Mouse (Mus musculus): ENCODE data around the gene Scmh1.

Gene Scmh1

GRCm38 (mm10) chr4:120556592-120556991 is 151.5 kb downstream of the Scmh1 start:
- DNase-seq (ENCODE audit: low read depth, low spot score) = no peak
- Histone ChIP-seq H3K36me3 (ENCODE audit: control insufficient read depth, insufficient read depth, low read length, poor library complexity, severe bottlenecking) (peaks cover 12% of the 10 kb centered on the region), H3K27me3 (ENCODE audit: control insufficient read depth, insufficient read depth, low read length, poor library complexity, severe bottlenecking) (no peaks in the 10 kb centered on the region)

GRCm38 (mm10) chr4:120565726-120566125 is 160.6 kb downstream of the Scmh1 start:
- DNase-seq (ENCODE audit: low read depth, low spot score) = no peak
- H3K27me3 ChIP-seq (ENCODE audit: control insufficient read depth, insufficient read depth, low read length, poor library complexity, severe bottlenecking) = no peaks in the 10 kb centered on the region
- no peaks in the 10 kb centered on the region; the same call in 1 of the 2 replicates for H3K36me3 ChIP-seq (ENCODE audit: control insufficient read depth, insufficient read depth, low read length, poor library complexity, severe bottlenecking)

DNA sequence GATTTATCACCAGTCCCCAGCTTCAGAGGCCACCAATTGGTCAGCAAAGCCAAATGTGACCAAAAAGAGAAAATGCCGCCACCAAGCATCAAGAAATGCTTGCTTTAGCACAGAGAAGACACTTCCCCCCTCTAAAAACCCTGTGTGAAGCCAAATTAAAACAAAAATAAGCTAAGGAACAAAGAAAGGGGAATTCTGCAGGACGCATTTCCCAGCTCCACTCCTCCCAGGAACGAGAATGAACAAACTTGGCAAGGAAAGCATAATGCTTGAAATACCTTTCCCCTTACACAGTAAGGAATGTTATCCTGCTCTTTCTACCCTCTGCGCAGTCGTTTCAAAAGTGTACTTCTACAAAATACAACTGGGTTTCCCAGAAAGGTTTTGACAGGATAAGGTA is 162.9 kb downstream of the Scmh1 start:
- H3K36me3 ChIP-seq (ENCODE audit: control insufficient read depth, insufficient read depth, low read length, poor library complexity, severe bottlenecking) = no peaks in the 10 kb centered on the region; the same call in 1 of the 2 replicates
- DNase-seq (ENCODE audit: low read depth, low spot score) = no peak
- H3K27me3 ChIP-seq (ENCODE audit: control insufficient read depth, insufficient read depth, low read length, poor library complexity, severe bottlenecking) = no peaks in the 10 kb centered on the region

DNA sequence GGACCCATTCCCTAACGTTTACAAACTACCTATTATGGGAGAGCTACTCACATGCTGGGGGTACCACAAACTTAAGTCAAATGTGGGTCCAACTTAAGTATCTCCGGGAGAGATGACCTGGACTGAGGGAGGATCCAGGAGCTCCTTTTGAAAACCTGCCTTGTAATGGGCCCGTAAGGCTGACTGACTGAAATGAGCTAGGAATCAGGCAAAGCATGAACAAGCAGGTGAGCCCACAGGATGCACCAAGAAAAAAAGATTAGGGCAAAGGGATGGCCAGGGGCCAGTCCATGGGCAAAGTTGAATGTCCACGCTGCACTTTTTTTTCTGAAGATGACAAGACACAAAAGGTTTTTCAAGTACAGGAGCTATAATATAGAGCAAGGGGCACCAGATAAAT is 163.9 kb downstream of the Scmh1 start:
- no peaks in the 10 kb centered on the region for H3K27me3 ChIP-seq (ENCODE audit: control insufficient read depth, insufficient read depth, low read length, poor library complexity, severe bottlenecking)
- H3K36me3 ChIP-seq (ENCODE audit: control insufficient read depth, insufficient read depth, low read length, poor library complexity, severe bottlenecking) = no peaks in the 10 kb centered on the region; the same call in 1 of the 2 replicates
- DNase-seq (ENCODE audit: low read depth, low spot score) = peak; percentile 2

- peak; percentile 95 for DNase-seq (ENCODE audit: low read depth, low spot score)
- Histone ChIP-seq H3K36me3 (ENCODE audit: control insufficient read depth, insufficient read depth, low read length, poor library complexity, severe bottlenecking) (no peaks in the 10 kb centered on the region; the same call in 1 of the 2 replicates), H3K27me3 (ENCODE audit: control insufficient read depth, insufficient read depth, low read length, poor library complexity, severe bottlenecking) (no peaks in the 10 kb centered on the region)
Observed at GRCm38 (mm10) chr4:120569486-120570437, 164.7 kb downstream of the Scmh1 start, which contains the start of gene Ctps. Gene Ctps (minus strand): TSS chr4:120570276.

- Histone ChIP-seq H3K36me3 (ENCODE audit: control insufficient read depth, insufficient read depth, low read length, poor library complexity, severe bottlenecking) (no peaks in the 10 kb centered on the region; the same call in 1 of the 2 replicates), H3K27me3 (ENCODE audit: control insufficient read depth, insufficient read depth, low read length, poor library complexity, severe bottlenecking) (no peaks in the 10 kb centered on the region)
- no peak for DNase-seq (ENCODE audit: low read depth, low spot score)
Observed at GRCm38 (mm10) chr4:120570438-120571069, 165.5 kb downstream of the Scmh1 start.

GRCm38 (mm10) chr4:120571070-120571464 is 166.0 kb downstream of the Scmh1 start:
- DNase-seq (ENCODE audit: low read depth, low spot score) = no peak

DNA sequence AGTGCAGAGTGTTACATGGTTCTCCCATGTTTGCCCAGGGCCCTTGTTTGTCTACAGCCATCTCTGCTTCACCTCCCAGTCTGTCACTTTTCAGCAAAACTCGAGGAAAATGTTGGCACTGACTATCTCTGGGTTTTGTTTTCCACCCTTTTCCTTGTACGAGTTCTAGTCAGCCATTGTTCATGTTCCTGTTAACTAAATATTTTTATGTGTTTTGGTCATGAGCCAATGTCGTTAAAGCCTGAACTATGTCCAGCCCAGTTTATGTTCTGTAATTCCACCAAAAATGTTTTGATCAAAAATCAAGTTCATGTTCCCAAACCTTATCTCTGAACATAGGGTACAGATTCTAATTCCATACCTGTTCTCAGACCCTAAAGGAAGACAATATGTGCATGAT is 166.6 kb downstream of the Scmh1 start:
- Histone ChIP-seq H3K36me3 (ENCODE audit: control insufficient read depth, insufficient read depth, low read length, poor library complexity, severe bottlenecking) (no peaks in the 10 kb centered on the region; the same call in 1 of the 2 replicates), H3K27me3 (ENCODE audit: control insufficient read depth, insufficient read depth, low read length, poor library complexity, severe bottlenecking) (no peaks in the 10 kb centered on the region)
- no peak for DNase-seq (ENCODE audit: low read depth, low spot score)

More at GRCm38 (mm10) chr4:120571070-120571464, 166.0 kb downstream of the Scmh1 start:
- Histone ChIP-seq H3K36me3 (ENCODE audit: control insufficient read depth, insufficient read depth, low read length, poor library complexity, severe bottlenecking) (no peaks in the 10 kb centered on the region; the same call in 1 of the 2 replicates), H3K27me3 (ENCODE audit: control insufficient read depth, insufficient read depth, low read length, poor library complexity, severe bottlenecking) (no peaks in the 10 kb centered on the region)

All from splenic B cell, adult 2 months (primary cell).